Mouse (Mus musculus) cerebellum, postnatal 14 days (tissue): ENCODE measurements around the gene Evi5.

ENCODE experiments used
- DNase-seq, 2 experiments: peaks; one replicate each; pipeline ENCODE4 v3.0.0; 2021; ENCODE audit warnings: mixed read lengths in 2 of 2

Evi5 gene

DNA sequence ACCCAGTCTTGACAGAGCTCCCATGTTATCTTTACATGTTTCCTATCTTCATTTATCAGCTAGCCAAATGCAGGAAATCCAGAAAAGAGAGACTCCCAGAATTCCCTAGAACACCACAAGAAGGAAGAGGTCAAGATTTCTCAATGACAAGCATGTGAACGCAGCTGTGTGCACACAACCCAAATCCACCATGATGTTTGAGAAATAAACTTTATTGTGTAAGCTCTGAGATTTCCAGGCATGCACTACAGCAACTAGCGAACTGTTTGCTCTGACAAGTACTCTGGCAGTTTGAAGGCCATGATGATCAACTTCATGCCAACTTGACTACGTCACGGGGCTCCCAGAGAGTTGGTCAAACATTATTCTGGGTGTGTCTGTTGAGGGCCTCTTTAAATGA is 169.2 kb downstream of the Evi5 start:
- DNase-seq, result no peak

DNA sequence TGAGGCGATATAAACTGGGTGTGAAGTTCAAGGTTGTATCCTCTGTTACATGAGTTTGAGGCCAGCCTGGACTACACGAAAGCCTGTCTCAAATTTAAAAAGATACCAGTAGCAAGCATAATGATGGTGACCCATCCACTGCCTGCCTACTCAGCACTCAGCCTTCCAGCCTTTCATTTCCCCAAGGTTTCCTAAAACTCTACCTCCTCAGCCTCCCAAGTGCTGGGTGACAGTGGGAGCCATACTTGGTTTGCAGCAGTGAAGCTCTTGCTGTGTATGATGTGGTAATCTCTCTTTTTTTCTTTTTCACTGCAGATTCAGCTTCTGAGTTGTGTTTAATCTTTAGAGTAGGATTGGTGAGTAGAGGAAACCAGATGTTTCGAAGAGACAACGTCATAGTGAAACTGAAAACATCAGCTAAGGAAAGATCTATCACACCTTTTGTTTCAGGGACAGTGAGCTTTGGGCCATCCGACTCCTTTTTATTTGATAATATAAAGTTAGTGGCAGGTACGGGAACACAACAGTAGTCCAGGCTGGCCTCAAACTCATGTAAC is 171.6 kb downstream of the Evi5 start:
- DNase-seq, result no peak

DNA sequence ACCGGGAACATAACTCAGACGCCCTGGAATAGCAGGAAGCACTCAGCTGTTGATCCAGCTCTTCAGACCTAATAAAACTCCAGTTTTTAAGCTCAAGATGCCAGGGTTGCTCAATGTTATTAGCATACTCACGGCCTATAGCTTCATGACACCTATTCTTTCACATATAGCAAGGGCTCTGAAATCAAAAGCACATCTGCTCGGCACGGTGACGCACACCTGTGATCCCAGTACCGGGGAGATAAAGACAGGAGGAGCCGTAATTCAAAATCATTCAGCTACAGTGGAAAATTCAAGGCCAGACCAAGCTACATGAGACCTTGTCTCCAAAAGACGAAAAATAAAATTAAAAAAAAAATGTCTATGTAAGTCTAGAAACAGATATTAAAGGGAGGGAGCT is 173.2 kb downstream of the Evi5 start:
- DNase-seq, result no peak

DNA sequence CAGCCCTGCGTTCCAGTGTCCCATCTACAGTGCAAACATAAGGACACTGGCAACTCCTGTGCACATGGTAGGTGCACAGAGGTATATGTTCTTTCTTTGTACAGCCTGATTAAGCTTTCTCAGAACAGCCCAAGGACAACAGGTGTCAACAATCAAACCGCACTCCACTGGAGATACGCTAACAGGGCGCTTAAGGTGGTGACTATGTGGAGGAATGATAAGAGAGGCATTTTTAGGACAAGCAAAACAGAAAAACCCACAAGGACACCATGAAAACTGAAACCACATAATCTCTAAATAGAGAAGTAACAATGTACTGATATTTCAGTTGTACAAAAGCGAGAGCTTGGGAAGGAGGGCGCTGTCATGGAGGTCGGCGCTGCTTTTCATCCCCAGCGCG is 174.0 kb downstream of the Evi5 start:
- DNase-seq, result no peak

DNA sequence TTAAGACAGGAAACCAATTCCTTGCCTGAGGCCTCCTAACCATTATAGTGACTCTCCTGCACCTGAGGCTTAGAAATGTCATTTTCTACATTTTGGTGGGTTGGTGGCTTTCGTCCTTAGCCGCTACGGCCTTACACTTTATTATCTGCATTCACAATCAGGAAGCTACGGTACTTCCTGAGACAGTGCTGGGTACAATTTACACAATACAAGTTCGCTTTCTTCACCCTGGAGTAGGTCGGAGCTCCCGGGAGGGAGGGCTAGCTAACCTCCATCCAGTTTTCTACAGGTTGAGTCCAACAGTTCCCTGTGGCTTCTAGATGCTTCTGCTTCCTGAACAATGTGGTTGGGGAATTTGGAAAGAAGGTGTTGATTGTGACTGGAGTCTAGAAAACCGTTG is 176.0 kb downstream of the Evi5 start:
- no peak for DNase-seq

DNA sequence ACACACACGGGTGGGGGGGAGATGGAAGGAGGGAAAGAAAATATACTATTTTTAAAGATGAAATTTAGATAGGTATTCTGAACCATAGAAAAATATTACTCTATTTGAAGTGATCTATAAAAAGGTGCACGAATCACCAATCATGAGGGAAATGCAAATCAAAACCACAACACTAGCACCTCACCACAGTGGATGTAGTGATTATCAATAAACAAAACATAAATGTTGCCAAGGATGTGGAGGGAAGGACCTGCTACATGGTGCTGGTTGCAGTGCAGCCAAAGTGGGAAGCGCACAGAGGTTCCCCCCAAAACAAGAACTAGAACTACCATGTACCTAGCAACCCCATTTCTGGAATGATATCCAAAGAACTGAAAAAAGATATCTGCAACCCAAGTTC is 179.9 kb downstream of the Evi5 start:
- DNase-seq, result no peak
